Mouse (Mus musculus): ENCODE data around the gene Slc39a2.

Slc39a2 gene

GRCm38 (mm10) chr14:51896019-51896418 is 3.3 kb downstream of the Slc39a2 start:
- TF ChIP-seq GATA4 (IDR thresholded peaks at IDR 0.05; ENCODE audit: insufficient replicate concordance, low read length) = no peak

- no peak for TF ChIP-seq GATA4 (IDR thresholded peaks at IDR 0.05; ENCODE audit: insufficient replicate concordance, low read length)
Measured at GRCm38 (mm10) chr14:51896539-51897170, 4.0 kb downstream of the Slc39a2 start.

- TF ChIP-seq GATA4 (IDR thresholded peaks at IDR 0.05; ENCODE audit: insufficient replicate concordance, low read length) = peak; percentile 63; the same call in 1 of the 2 replicates
Measured at GRCm38 (mm10) chr14:51899351-51899750, 6.7 kb downstream of the Slc39a2 start.

DNA sequence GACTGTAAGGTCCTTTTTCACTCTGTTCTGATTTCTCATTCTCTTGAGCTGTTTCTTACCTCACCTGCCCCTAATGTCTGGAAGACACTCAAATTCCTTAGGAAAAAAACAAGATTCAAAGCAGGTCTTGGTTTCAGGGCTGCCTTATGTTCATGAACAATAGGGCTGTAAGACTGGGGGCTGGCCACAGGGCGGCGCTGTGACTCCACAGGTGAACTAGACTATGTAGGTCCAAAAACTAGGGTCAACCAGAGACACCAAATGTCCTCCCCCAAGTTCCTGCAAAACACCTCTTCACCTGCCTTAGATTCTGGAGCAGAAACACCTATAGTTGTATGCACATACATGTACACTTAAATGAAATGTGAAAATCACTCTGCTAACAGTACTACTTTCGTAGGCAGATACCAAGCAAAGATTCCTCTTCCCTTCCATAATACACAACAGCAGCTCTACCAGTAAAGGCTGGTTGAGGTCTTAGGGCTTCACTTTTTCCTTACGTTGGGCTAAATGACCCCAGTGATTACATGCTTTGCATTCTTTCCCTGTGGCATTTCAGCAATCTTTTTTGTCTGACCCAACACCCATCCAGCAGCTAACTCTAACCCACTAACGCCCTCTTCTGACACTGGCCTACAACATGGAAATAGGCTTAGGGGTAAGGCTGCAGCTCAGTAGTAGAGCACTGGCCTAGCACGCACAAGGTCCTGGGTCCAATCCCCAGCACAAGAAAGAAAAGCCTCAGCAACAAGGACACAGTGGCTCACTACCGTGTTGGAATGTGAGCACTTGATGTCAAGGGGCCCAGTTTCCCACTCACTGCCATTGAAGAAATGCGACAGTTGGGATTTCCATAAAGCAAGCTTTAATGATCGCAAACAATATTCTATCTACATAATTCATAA is 10.4 kb downstream of the Slc39a2 start:
- no peak for TF ChIP-seq GATA4 (IDR thresholded peaks at IDR 0.05; ENCODE audit: insufficient replicate concordance, low read length)

- no peak for TF ChIP-seq GATA4 (IDR thresholded peaks at IDR 0.05; ENCODE audit: insufficient replicate concordance, low read length)
Measured at GRCm38 (mm10) chr14:51903782-51904181, 11.1 kb downstream of the Slc39a2 start.

GRCm38 (mm10) chr14:51904706-51905105 is 12.0 kb downstream of the Slc39a2 start:
- TF ChIP-seq GATA4 (IDR thresholded peaks at IDR 0.05; ENCODE audit: insufficient replicate concordance, low read length) = no peak

DNA sequence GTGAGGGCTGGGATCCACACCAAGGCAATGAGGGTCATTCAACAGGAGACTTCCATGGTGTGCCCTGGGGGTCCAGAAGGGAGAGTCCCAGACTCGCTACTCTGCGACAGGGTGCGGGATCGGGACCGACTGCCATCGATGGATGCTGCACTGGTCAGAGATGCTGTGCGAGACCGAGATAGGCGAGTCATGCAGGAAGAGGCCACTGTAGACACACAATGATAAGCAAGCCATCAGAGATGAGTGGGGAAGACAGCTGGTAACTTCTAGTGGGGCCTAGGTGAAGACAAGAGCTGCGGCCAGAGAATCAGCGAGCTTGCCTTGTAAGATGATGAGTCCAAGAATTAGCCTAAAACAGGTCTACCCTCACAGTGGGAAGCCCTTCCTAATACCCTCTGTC is 13.4 kb downstream of the Slc39a2 start:
- no peak for TF ChIP-seq GATA4 (IDR thresholded peaks at IDR 0.05; ENCODE audit: insufficient replicate concordance, low read length)

DNA sequence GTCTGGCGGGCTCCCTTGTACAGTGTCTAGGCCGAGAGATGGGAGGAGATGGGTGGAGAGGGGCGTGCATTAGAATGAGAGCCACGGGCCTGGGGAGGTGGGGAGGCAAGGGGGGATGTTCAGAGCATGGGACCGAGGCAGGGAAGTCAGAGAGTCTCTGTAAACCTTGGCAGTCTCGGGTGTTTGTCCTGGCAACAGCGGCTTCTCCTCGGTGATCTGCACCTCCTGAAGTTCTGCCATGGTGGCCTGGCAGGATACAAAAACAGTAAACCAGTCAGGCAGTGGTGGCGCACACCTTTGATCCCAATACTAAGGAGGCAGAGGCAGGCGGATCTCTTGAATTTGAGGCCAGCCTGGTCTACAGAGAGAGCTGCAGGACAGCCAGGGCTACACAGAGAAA is 18.6 kb downstream of the Slc39a2 start:
- TF ChIP-seq GATA4 (IDR thresholded peaks at IDR 0.05; ENCODE audit: insufficient replicate concordance, low read length) = no peak

DNA sequence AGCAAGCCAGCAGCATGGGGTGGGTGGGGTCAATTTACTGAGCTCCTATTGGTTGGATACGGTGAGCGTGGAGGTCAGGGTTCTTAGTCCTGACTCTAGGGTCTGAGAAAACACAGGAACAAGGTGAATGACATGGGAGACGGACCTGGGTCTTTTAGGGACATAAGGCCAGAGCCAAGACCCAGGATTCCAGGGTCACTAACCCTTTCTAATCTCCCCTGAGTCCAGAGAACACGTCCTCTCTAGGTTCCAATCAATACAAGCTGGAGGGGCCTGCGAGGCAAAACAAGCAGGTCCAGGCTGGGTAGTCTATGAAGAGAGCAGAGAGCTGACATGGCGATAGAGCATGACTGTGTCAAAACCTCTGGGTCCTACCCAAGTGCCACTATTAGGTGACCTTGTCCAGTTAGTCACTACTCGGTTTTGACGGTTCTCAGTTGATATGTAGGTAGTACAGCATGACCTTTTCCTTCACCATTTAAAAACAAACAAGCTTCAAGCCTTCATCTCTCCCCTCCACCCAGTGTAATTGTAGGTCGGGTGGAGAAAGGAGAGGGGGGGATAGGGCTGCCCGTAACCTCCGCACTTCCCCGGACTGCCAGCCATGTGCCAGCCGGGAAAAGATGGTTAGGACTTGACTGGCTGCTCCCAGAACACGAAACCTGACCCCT is 19.8 kb downstream of the Slc39a2 start:
- peak; percentile 91 for TF ChIP-seq GATA4 (IDR thresholded peaks at IDR 0.05; ENCODE audit: insufficient replicate concordance, low read length)

DNA sequence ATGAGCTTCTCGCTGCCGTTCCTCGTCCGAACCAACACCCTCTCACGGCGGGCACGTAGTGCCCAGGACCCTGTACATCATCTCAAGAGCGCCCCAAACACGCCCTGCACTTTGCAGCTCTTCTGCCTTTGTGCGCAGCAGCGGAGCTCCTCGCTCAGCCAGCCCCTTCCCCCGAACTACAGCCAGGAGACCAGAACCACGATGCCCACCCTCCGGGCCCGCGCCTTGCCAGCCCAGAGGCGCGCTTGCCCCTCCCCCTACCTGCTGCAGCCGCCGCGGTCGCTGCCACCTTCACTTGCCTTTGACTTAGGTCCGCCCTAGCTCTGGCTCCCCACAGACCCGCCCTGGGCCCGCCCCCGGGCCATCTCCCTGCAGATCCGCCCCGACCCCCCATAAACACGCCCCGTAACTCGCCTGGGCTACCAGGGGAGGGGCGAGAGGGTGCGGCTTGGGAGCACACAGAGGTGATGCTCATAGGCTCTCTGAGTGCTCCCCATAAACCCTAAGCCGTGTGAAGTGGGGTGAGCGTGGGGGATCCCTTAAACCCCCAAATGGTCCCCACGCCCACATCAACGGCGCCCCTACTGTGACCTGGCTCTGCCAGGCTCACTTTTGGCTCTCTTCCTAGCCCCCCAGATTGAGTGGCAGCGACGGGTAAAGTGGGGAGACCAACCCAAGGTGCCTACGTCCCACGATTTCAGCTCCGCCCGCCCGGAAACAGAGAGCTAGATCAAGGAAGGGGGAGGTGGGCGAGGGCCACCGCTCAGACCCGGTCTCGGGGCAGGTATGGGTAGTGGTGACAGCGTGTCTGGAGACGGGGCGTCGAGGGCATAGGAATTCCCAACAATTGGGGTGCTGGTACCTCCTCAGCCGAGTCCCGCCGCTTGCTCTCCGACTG is 20.6 kb downstream of the Slc39a2 start:
- TF ChIP-seq GATA4 (IDR thresholded peaks at IDR 0.05; ENCODE audit: insufficient replicate concordance, low read length) = no peak

DNA sequence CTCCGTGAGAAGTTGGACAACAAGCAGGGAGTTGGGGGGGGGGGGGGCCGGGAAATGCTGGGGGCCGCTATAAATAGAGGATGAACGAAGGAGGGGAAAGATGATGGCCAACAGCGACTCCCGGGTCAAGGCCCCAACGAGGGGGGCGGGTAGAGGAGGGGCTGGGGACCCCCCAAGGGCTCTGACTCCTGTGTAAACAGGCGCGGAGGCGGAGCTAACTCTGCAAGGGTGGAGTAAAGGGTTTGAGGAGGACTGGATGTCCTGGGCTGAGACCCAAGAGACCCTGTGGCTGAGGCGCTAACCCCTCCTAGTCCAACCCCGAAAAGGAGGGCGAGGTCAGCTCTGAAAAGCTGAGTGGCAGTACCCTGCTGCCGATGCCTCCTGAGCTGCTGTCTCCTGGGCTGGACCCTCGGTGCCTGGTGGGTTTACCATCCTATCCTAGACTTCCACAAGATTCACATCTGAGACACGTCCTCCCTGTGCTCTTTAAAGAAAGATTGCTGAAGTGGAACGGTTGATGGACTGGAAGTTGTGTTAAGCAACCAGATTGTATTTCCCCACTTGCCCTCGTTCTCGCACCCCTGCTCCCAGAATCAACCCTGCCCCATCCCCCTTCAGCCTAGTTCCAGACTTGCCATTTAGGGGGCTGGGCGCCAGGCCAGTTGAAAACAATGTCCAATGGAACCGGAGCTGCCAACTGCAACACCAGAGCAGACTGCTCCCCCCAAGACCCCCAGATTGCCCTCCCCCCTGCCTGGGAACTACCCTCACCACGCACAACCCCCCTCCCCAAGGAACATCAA is 21.5 kb downstream of the Slc39a2 start, which contains the start of gene Ndrg2:
Gene Ndrg2, minus strand, starts transcription at position 199 of the 803 bp plus-strand sequence.
- TF ChIP-seq GATA4 (IDR thresholded peaks at IDR 0.05; ENCODE audit: insufficient replicate concordance, low read length) = no peak

DNA sequence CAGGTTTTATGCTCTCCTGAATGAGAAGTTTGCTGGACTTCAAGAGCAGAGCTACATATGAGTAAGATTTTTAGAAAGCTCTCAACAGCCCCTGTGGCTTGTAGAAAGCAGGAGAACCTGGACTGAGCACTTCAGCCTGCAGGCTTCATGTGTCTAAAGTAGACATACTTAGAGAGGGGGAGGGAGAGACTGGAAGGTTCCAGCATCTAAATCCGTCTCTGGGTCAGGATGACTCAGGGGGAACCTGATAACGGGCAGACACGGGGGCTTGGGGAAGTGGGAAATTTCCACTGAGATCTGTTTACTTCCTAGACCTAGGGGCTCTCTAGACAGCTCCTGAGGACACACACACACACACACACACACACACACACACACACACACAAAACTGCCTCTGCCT is 22.3 kb downstream of the Slc39a2 start:
- no peak for TF ChIP-seq GATA4 (IDR thresholded peaks at IDR 0.05; ENCODE audit: insufficient replicate concordance, low read length)

DNA sequence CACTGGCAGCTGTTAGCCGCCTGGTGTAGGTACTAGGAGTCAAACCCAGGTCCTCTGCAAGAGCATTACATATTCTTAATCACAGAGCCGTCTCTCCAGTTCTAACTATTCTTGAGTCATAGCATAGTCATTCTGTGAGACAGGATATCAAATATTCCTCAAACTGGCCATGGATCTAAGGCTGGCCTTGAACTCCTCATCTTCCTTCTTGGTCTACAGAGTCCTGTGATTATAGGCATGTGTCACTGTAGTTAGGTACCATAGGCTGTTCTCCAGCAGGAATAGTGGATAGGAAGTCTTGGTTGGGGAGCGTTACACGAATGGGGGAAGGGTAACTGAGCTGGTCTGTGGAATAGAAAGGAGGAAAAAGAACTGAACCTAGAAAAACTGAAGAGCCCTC is 23.9 kb downstream of the Slc39a2 start:
- no peak for TF ChIP-seq GATA4 (IDR thresholded peaks at IDR 0.05; ENCODE audit: insufficient replicate concordance, low read length)

DNA sequence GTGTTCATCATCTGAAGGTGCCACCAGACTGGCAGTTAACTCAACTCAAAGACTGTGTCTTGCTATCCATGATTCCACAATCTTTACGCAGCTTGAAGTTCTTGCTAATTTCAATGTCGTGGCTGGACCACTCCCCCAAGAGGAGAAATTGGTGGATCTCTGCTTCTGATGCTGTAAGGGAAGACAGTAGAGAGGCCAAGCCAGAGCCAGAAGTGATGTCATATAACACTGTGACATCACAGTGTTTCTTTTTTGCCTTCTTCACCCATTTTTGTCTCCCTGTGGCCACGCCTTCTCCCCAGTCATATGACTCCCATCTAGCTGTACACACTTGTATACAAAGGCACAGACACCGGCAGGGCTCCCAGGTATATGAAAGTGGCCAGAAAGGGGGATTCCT is 25.4 kb downstream of the Slc39a2 start, which contains the start of gene Tppp2:
Gene Tppp2, plus strand, starts transcription at position 301 of the 400 bp plus-strand sequence.
- no peak for TF ChIP-seq GATA4 (IDR thresholded peaks at IDR 0.05; ENCODE audit: insufficient replicate concordance, low read length)

Data from liver, adult (tissue).